Mouse (Mus musculus) testis, adult 2 months (tissue): ENCODE data around the gene Tnfsfm13.

ENCODE experiments used
- CTCF ChIP-seq: fragments of 200-500 bp; IDR thresholded peaks from 2 replicates; pipeline ENCODE4 v1.5.1; 2012; ENCODE audit warnings: low read depth, mild to moderate bottlenecking, inconsistent platforms, low read length, moderate library complexity; ENCODE audit not compliant: control insufficient read depth, insufficient read depth, insufficient replicate concordance
- POLR2A ChIP-seq: fragments of 200-500 bp; IDR thresholded peaks from 2 replicates; pipeline ENCODE4 v1.6.1; 2012; ENCODE audit warnings: low read depth, mild to moderate bottlenecking, inconsistent platforms, low read length, moderate library complexity; ENCODE audit not compliant: control insufficient read depth

DNA sequence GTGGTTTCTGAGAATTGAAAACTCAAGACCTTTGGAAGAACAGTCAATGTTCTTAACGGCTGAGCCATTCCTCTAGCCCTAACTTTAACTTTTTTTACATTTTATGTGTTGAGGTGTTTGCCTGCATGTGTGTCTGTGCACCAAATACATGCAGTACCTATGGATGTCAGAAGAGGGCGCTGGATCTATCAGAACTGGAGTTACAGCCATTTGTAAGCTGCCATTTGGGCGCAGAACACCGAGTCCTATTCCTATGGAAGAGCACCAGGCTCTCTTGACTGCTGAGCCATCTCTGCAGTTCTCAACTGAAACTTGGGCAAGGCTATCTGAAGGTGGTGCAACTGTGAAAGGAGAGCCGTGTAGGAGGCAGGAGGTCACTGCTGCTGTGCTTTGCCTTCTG, 2.7 kb upstream of the Tnfsfm13 start:
- TF ChIP-seq POLR2A = no peak
- peak; percentile 42; the same call in 1 of the 2 replicates for TF ChIP-seq CTCF
